Mouse (Mus musculus) heart, embryonic 16.5 days (tissue): ENCODE data around the gene Tnpo2. TPM values are rescaled to one million over a fixed set of nuclear protein-coding genes. Genes with fewer than 3 reads are reported as not detected.

Source experiments
- ATAC-seq: fragments of 200-750 bp; cut with Nextera tagmentation; replicated peaks from 2 replicates; pipeline ENCODE4 v1.8.0; 2017; ENCODE audit warnings: moderate number of reproducible peaks; ENCODE audit not compliant: insufficient read depth, low FRiP score; ENCODE audit errors: extremely low read depth
- H3K27ac ChIP-seq: fragments of 300-500 bp; sonication (generic); 2 replicates; pipeline ENCODE4 v1.5.1; 2014; ENCODE audit warnings: mild to moderate bottlenecking, low read length, control low read depth, moderate library complexity
- H3K27me3 ChIP-seq: fragments of 300-500 bp; sonication (generic); 2 replicates; pipeline ENCODE4 v1.6.1; 2014; ENCODE audit warnings: low read length, mixed read lengths; ENCODE audit not compliant: control insufficient read depth, insufficient read depth
- H3K36me3 ChIP-seq: fragments of 300-500 bp; sonication (generic); 2 replicates; pipeline ENCODE4 v1.6.1; 2014; ENCODE audit not compliant: control insufficient read depth, insufficient read depth
- H3K4me1 ChIP-seq: fragments of 300-500 bp; sonication (generic); 2 replicates; pipeline ENCODE4 v1.6.1; 2014; ENCODE audit warnings: low read length, mixed read lengths; ENCODE audit not compliant: control insufficient read depth, insufficient read depth
- H3K4me2 ChIP-seq: fragments of 300-500 bp; sonication (generic); 2 replicates; pipeline ENCODE4 v1.6.1; 2014; ENCODE audit warnings: low read depth, mild to moderate bottlenecking, control low read depth, low read length
- H3K4me3 ChIP-seq: fragments of 300-500 bp; sonication (generic); 2 replicates; pipeline ENCODE4 v1.5.1; 2014; ENCODE audit warnings: mild to moderate bottlenecking, control low read depth, low read length
- H3K9ac ChIP-seq: fragments of 300-500 bp; sonication (generic); 2 replicates; pipeline ENCODE4 v1.6.1; 2014; ENCODE audit warnings: low read length, control low read depth
- H3K9me3 ChIP-seq: fragments of 300-500 bp; sonication (generic); replicated peaks from 2 replicates; pipeline ENCODE4 v1.6.1; 2016; ENCODE audit warnings: low read length; ENCODE audit not compliant: control insufficient read depth
- WGBS: fragments of 180-500 bp; shearing (Covaris S2); extraction: QIAGEN DNeasy Blood & Tissue Kit; methylation state at CpG from one replicate; pipeline ENCODE4 v1.1.7; 2014; 5-methylcytosine and 5-hydroxymethylcytosine counted together
- polyA plus RNA-seq: library from polyadenylated mRNA; unstranded; fragments of >200 nt; fragmentation: Nextera tagmentation; extraction: Ambion mirVana; gene quantifications from 2 replicates; pipeline ENCODE4 v1.2.1, GENCODE M21; 2015

The Tnpo2 gene
- polyA plus RNA-seq, 1 experiment from 2014 or later: 18.8 TPM

DNA sequence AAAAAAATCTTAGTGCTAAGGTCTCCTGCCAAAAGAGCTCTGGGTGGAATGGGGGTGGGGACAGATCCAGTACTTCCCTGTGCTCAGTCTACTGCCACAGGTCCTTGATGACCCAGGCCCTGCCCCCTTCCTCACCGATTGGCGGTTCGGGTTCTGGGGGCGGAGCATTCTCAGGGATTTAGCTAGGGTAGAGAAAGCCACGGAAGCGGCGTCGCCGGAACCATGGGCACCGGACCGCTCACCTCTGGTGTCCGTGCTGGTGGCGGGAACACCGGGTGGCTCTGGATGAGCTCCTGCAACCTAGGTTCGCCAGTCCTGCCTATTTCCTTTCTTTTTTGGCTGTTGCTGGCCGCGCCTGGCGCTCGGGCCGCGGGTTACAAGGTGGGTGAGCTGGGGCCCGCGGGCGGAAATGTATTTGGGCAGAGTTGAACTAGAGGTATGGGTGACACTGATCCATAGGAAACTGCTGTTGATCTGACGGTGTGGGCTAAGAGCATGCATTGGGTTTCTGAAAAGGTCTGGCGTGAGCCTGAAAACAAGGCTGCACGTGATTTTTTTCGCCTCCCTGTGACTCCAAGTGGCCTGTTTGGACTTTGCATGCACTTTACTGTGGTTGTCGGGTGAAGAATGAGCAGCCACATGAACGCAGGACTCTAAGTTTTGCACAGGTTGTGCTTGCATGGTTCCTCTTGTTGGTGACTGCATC is 46.5 kb downstream of the Tnpo2 start, which contains the start of gene Man2b1:
TSS of gene Man2b1 (plus strand) at position 163 of the 706 bp plus-strand sequence.
- Histone ChIP-seq H3K27me3 (no peaks in the 10 kb centered on the region), H3K4me3 (peak within 1 kb of the TSS; percentile 75), H3K4me1 (peaks cover 27% of the 10 kb centered on the region), H3K9ac (peak within 1 kb of the TSS; percentile 77), H3K4me2 (peak within 1 kb of the TSS; percentile 83), H3K27ac (peak within 1 kb of the TSS; percentile 51; the same call in 1 of the 2 replicates), H3K36me3 (peaks cover 15% of the 10 kb centered on the region), H3K9me3 (no peaks in the 10 kb centered on the region)
- peak; percentile 81 for ATAC-seq
- WGBS: under 1% methylated on average over 30 of the region's 30 CpGs

- 82% methylated on average over 8 of the region's 8 CpGs for WGBS
- no peak for ATAC-seq
- Histone ChIP-seq H3K4me1 (peaks cover 21% of the 10 kb centered on the region), H3K9me3 (no peaks in the 10 kb centered on the region), H3K4me3 (no peak overlapping the region), H3K36me3 (peaks cover 14% of the 10 kb centered on the region), H3K4me2 (no peak overlapping the region), H3K27ac (no peak overlapping the region), H3K27me3 (no peaks in the 10 kb centered on the region), H3K9ac (no peak overlapping the region)
Observed at GRCm38 (mm10) chr8:85084633-85085032, 47.9 kb downstream of the Tnpo2 start.

DNA sequence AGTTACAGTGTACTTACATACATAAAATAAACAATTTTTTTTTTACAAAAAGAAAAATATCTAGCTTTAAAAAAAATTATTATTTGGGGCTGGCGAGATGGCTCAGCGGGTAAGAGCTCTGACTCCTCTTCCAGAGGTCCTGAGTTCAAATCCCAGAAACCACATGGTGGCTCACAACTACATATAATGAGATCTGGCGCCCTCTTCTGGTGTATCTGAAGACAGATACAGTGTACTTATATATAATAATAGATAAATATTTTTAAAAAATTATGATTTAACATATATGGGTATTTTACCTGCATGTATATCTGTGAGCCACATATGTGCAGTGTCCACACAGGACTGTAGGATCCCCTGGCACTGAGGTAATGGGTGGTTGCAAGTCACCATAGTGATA is 49.5 kb downstream of the Tnpo2 start:
- no peak overlapping the region for H3K27ac ChIP-seq
- no peak for ATAC-seq
- WGBS: 79% methylated on average over 3 of the region's 3 CpGs
- no peak overlapping the region for H3K4me2 ChIP-seq
- H3K9me3 ChIP-seq: no peaks in the 10 kb centered on the region
- no peaks in the 10 kb centered on the region for H3K27me3 ChIP-seq
- H3K36me3 ChIP-seq: peaks cover 17% of the 10 kb centered on the region
- H3K9ac ChIP-seq: no peak overlapping the region
- H3K4me3 ChIP-seq: no peak overlapping the region
- peaks cover 17% of the 10 kb centered on the region for H3K4me1 ChIP-seq

- no peaks in the 10 kb centered on the region for H3K9me3 ChIP-seq
- H3K27me3 ChIP-seq: no peaks in the 10 kb centered on the region
- peaks cover 6% of the 10 kb centered on the region for H3K4me1 ChIP-seq
- peaks cover 17% of the 10 kb centered on the region for H3K36me3 ChIP-seq
- no peak overlapping the region for H3K4me2 ChIP-seq
- no peak overlapping the region for H3K27ac ChIP-seq
- WGBS: 64% methylated on average over 2 of the region's 2 CpGs
- no peak overlapping the region for H3K9ac ChIP-seq
- H3K4me3 ChIP-seq: no peak overlapping the region
- no peak for ATAC-seq
Observed at GRCm38 (mm10) chr8:85088771-85089170, 52.1 kb downstream of the Tnpo2 start.

- no peak overlapping the region for H3K4me2 ChIP-seq
- H3K36me3 ChIP-seq: peaks cover 18% of the 10 kb centered on the region
- no peaks in the 10 kb centered on the region for H3K4me1 ChIP-seq
- H3K9me3 ChIP-seq: no peaks in the 10 kb centered on the region
- 87% methylated on average over 11 of the region's 11 CpGs for WGBS
- no peak overlapping the region for H3K4me3 ChIP-seq
- H3K9ac ChIP-seq: no peak overlapping the region
- no peaks in the 10 kb centered on the region for H3K27me3 ChIP-seq
- no peak overlapping the region for H3K27ac ChIP-seq
- no peak for ATAC-seq
Observed at GRCm38 (mm10) chr8:85090856-85091255, 54.1 kb downstream of the Tnpo2 start.

- ATAC-seq: no peak
- Histone ChIP-seq H3K9me3 (no peaks in the 10 kb centered on the region), H3K27ac (no peak overlapping the region), H3K9ac (no peak overlapping the region), H3K4me2 (no peak overlapping the region), H3K27me3 (no peaks in the 10 kb centered on the region), H3K36me3 (peaks cover 19% of the 10 kb centered on the region), H3K4me3 (no peak overlapping the region), H3K4me1 (no peaks in the 10 kb centered on the region)
- 34% methylated on average over 21 of the region's 21 CpGs for WGBS
Observed at GRCm38 (mm10) chr8:85091526-85092090, 54.9 kb downstream of the Tnpo2 start.

GRCm38 (mm10) chr8:85095051-85095450 is 58.3 kb downstream of the Tnpo2 start:
- H3K9me3 ChIP-seq: no peaks in the 10 kb centered on the region
- H3K36me3 ChIP-seq: peaks cover 29% of the 10 kb centered on the region
- H3K27me3 ChIP-seq: no peaks in the 10 kb centered on the region
- no peak for ATAC-seq
- H3K4me1 ChIP-seq: no peaks in the 10 kb centered on the region
- 87% methylated on average over 13 of the region's 13 CpGs for WGBS
- H3K4me2 ChIP-seq: no peak overlapping the region
- H3K4me3 ChIP-seq: no peak overlapping the region
- H3K9ac ChIP-seq: no peak overlapping the region
- H3K27ac ChIP-seq: no peak overlapping the region

- Histone ChIP-seq H3K4me2 (no peak overlapping the region), H3K4me3 (no peak overlapping the region)
Observed at GRCm38 (mm10) chr8:85095566-85095965, 58.9 kb downstream of the Tnpo2 start.

GRCm38 (mm10) chr8:85096196-85096595 is 59.5 kb downstream of the Tnpo2 start:
- H3K36me3 ChIP-seq: peaks cover 26% of the 10 kb centered on the region
- no peaks in the 10 kb centered on the region for H3K4me1 ChIP-seq
- H3K9ac ChIP-seq: no peak overlapping the region
- H3K9me3 ChIP-seq: no peaks in the 10 kb centered on the region
- no peak overlapping the region for H3K27ac ChIP-seq
- no peak for ATAC-seq
- no peak overlapping the region for H3K4me2 ChIP-seq
- H3K4me3 ChIP-seq: no peak overlapping the region
- WGBS: 86% methylated on average over 16 of the region's 16 CpGs
- H3K27me3 ChIP-seq: no peaks in the 10 kb centered on the region

More at GRCm38 (mm10) chr8:85095566-85095965, 58.9 kb downstream of the Tnpo2 start:
- Histone ChIP-seq H3K27me3 (no peaks in the 10 kb centered on the region), H3K4me1 (no peaks in the 10 kb centered on the region), H3K9ac (no peak overlapping the region), H3K27ac (no peak overlapping the region), H3K36me3 (peaks cover 29% of the 10 kb centered on the region), H3K9me3 (no peaks in the 10 kb centered on the region)
- WGBS: 86% methylated on average over 7 of the region's 7 CpGs
- ATAC-seq: no peak
